Mouse (Mus musculus) olfactory bulb, adult 2 months (tissue): ENCODE measurements around the gene Iqch. TPM values are rescaled to one million over a fixed set of nuclear protein-coding genes. Genes with fewer than 3 reads are reported as not detected.

Experiments used
- H3K27ac ChIP-seq: fragments of 200-500 bp; 2 replicates; pipeline ENCODE4 v1.5.1; 2012; ENCODE audit warnings: low read depth, low read length; ENCODE audit not compliant: insufficient read depth
- H3K4me1 ChIP-seq: fragments of 200-500 bp; 2 replicates; pipeline ENCODE4 v1.6.1; 2012; ENCODE audit warnings: low read length; ENCODE audit not compliant: control insufficient read depth, insufficient read depth
- H3K4me3 ChIP-seq: fragments of 200-500 bp; 2 replicates; pipeline ENCODE4 v1.5.1; 2012; ENCODE audit warnings: mild to moderate bottlenecking, low read depth, low read length, moderate library complexity; ENCODE audit not compliant: insufficient read depth
- CTCF ChIP-seq: fragments of 200-500 bp; IDR thresholded peaks from 2 replicates; pipeline ENCODE4 v1.5.1; 2012; ENCODE audit warnings: low read depth, mild to moderate bottlenecking, low read length, moderate library complexity; ENCODE audit not compliant: insufficient read depth
- POLR2A ChIP-seq: fragments of 200-500 bp; IDR thresholded peaks from 2 replicates; pipeline ENCODE4 v1.6.1; 2012; ENCODE audit warnings: mild to moderate bottlenecking, low read depth, low read length, moderate library complexity; ENCODE audit not compliant: insufficient read depth
- WGBS: fragments of 180-500 bp; shearing (Covaris S2); methylation state at CpG from one replicate; pipeline ENCODE4 v1.1.7; 2018; 5-methylcytosine and 5-hydroxymethylcytosine counted together
- polyA plus RNA-seq: library from polyadenylated mRNA; stranded (reverse); fragments of >200 nt; gene quantifications from 2 replicates; pipeline ENCODE4 v1.2.4, GENCODE M21; 2012; ENCODE audit warnings: low replicate concordance; ENCODE audit not compliant: missing spikeins, insufficient read depth, insufficient read length

The Iqch gene
- polyA plus RNA-seq, 1 experiment = not detected

GRCm38 (mm10) chr9:63532966-63533711 lies 69.2 kb downstream of the Iqch start:
- H3K4me3 ChIP-seq = no peak overlapping the region
- H3K4me1 ChIP-seq = peaks cover 6% of the 10 kb centered on the region; the same call in 1 of the 2 replicates
- WGBS = 91% methylated on average over 9 of the region's 9 CpGs
- no peak overlapping the region for H3K27ac ChIP-seq
- TF ChIP-seq POLR2A (no peak), CTCF (no peak)

DNA sequence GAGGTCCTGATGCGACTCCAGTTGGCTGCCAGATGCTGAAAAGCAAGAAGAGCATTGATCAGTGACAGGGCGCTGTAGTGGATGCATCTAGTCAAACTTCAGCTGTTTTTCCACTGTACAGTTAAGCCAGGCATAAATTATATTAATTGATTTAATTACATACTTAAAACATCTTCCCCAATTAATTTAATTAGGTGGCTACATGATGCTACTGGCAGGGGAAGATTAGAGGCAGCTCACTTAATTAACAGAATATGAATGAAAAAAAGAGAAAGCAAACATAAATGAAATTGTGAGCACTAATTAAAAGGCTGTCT lies 78.4 kb downstream of the Iqch start:
- Histone ChIP-seq H3K4me3 (no peak overlapping the region), H3K27ac (no peak overlapping the region), H3K4me1 (no peaks in the 10 kb centered on the region)
- TF ChIP-seq POLR2A = no peak
- no peak for TF ChIP-seq CTCF
- WGBS = 39% methylated on average over 2 of the region's 2 CpGs

DNA sequence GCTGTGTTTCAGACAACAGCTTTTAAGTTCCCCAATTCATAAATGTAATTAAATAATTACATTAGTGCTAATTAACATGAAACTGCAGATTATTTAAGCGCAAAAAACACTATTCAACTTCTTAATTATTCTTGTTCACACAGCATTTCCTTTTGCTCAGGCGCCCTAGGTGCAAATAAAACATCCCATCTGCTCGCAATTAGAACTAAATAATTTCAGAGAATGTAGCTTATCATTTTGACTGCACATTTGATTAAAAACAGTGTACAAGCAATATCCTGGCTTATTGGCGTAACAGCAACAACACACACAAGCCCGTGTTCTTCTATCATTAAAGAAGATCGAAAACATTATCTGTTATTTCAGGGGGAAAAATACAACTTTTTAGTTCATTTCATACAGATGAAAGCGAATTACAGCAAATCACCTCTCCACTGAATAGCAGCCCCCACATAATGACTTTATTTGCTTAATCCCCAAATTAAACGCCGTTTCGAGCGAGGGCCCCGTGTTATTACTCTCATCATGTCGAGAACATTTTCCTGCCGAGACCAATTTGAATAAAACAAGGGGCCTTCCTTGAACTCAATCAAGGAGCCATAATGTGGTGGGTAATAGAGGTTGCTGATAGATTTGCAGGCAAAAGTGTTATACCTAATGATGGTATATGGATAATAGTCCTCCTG lies 78.9 kb downstream of the Iqch start:
- WGBS = 36% methylated on average over 14 of the region's 14 CpGs
- Histone ChIP-seq H3K27ac (no peak overlapping the region), H3K4me1 (no peaks in the 10 kb centered on the region), H3K4me3 (no peak overlapping the region)
- no peak for TF ChIP-seq CTCF
- no peak for TF ChIP-seq POLR2A

DNA sequence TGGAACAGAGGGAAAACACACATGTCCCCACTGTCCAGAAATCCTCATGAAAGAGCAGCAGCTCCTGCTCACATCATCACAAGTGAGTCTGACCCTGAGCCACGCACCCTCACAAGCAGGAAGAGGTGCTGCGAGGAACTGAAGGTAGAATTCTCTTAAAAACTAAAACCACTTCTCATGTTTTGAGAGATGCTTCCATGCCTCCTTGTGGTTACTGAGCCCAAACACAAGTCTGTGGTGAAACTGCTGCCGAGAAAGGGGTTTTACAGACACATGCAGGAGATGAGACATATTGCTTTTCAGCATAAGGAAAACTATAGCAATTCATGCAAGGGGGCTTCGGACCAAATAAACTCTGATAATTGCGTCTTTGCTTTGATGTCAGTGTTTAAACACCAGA lies 89.4 kb downstream of the Iqch start:
- H3K27ac ChIP-seq = no peak overlapping the region
- H3K4me3 ChIP-seq = no peak overlapping the region
- TF ChIP-seq POLR2A = no peak
- H3K4me1 ChIP-seq = no peaks in the 10 kb centered on the region
- 79% methylated on average over 5 of the region's 5 CpGs for WGBS

- Histone ChIP-seq H3K4me1 (no peaks in the 10 kb centered on the region), H3K27ac (no peak overlapping the region), H3K4me3 (no peak overlapping the region)
- 71% methylated on average over 4 of the region's 4 CpGs for WGBS
- TF ChIP-seq CTCF (no peak), POLR2A (no peak)
Measured at GRCm38 (mm10) chr9:63511034-63511433, 91.3 kb downstream of the Iqch start.

DNA sequence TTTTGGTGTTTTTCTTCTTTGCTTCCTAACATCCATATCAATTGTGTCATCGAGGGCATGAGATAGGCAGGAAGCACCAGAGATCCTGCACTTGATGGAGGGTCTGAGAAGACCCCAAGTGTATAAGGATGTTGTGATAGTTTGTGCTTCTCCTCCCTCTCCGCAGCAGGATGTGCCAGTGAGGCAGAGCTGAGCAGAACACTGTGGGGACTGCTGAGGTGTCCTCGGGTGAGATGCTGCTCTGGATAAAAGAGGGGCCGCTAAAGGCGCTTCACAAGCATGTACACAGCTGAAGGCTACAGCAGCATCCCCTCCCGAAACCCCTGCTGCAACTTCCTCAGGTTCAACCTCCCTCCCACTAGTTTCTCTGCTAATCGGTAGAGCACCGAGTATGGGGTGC lies 95.2 kb downstream of the Iqch start:
- Histone ChIP-seq H3K4me3 (no peak overlapping the region), H3K4me1 (no peaks in the 10 kb centered on the region), H3K27ac (no peak overlapping the region)
- no peak for TF ChIP-seq POLR2A
- TF ChIP-seq CTCF = no peak
- WGBS = 80% methylated on average over 8 of the region's 8 CpGs

- no peaks in the 10 kb centered on the region for H3K4me1 ChIP-seq
- TF ChIP-seq POLR2A (no peak), CTCF (no peak)
- no peak overlapping the region for H3K27ac ChIP-seq
- 92% methylated on average over 2 of the region's 2 CpGs for WGBS
- H3K4me3 ChIP-seq = no peak overlapping the region
Measured at GRCm38 (mm10) chr9:63503890-63504289, 98.4 kb downstream of the Iqch start.

- Histone ChIP-seq H3K4me1 (no peaks in the 10 kb centered on the region), H3K27ac (no peak overlapping the region), H3K4me3 (no peak overlapping the region)
- no peak for TF ChIP-seq POLR2A
- TF ChIP-seq CTCF = no peak
- WGBS = 100% methylated on average over 1 of the region's 1 CpGs
Measured at GRCm38 (mm10) chr9:63501516-63501915, 100.8 kb downstream of the Iqch start.

DNA sequence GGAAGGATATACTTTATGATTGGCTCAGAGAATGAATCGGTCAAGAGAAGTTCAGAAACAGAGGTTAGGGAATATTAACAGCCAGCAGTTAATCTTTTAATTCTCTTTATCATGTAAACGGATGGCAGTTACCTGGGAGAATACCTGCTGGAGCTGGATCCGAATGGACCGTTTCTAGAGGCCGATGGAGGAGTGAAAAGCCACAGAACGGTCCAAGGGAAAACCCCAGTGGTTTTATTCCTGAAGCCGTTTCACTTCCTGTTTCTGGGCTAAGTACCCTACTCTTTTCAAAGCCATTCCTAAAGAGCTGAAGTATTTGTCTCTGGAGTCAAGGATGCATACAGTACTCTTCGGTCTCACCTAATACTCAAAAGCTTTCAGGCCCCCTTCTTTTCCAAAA lies 102.4 kb downstream of the Iqch start:
- Histone ChIP-seq H3K4me1 (no peaks in the 10 kb centered on the region), H3K27ac (no peak overlapping the region), H3K4me3 (no peak overlapping the region)
- 89% methylated on average over 8 of the region's 8 CpGs for WGBS
- TF ChIP-seq CTCF = no peak
- TF ChIP-seq POLR2A = no peak
